ENCODE assay signal across 14 mouse cellular contexts in the genomic region with DNA sequence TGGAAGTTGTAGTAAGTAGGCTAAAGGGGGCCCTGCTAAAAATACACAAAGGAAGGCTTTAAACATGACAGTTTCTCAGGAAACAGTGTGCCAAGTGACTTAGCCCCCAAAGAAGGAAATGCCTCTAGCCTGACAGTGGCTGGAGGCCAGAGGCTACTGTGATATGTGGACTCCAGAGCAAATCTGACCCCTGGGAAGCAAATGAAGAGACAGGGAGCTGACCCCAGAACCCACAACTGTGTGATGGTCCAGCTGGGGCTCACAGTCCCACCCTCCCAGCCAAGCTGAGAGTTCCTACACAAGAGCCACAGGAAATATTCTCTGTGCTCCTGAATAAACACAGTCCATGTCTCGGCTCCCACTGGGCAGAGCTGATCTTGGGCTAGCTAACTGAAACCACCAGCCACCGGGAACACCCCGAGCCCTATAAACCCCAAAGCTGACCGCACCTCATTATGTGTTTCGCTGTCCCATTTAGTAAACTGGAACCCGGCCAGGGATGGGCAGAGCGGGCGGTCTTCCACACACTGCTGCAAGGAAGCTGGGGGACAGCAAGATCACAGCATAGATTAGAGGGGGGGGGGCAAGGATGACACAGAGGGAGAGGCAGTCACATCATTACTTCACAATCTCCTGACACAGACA. TPM values are rescaled to one million over a fixed set of nuclear protein-coding genes. Genes with fewer than 3 reads are reported as not detected.
A peak's percentile ranks its signal among the peaks of the same experiment; 100 is the strongest.
DNase-seq lines count a peak whose midpoint lies in the region; ATAC-seq and TF ChIP-seq lines count a peak whose summit lies in the region.
"Had no signal": no experiment of that assay in that cellular context is flagged by ENCODE, and none has a peak within 500 bp of the region (broad histone marks: within the 10 kb centered on the region; RNA-seq: fewer than 3 reads in every experiment).

No protein-coding gene starts in this region.

- H3K27me3 ChIP-seq in heart, embryonic 11.5 days (ENCODE audit: control insufficient read depth, insufficient read depth, low read length): no peaks in the 10 kb centered on the region
- no peaks in the 10 kb centered on the region for H3K27me3 ChIP-seq in thymus, adult 2 months (ENCODE audit: control insufficient read depth, insufficient read depth, low read length)
- H3K27me3 ChIP-seq in midbrain, embryonic 15.5 days (replicated peaks): no peaks in the 10 kb centered on the region

- no peak overlapping the region for H3K27ac ChIP-seq in heart, embryonic 11.5 days (ENCODE audit: low read depth, low read length)
- H3K27ac ChIP-seq in brown adipose tissue, adult 24 weeks (replicated peaks; ENCODE audit: low read depth, low read length): peak overlapping the region; percentile 83
- H3K27ac ChIP-seq in thymus, adult 2 months (ENCODE audit: control insufficient read depth, insufficient read depth, low read length): no peak overlapping the region
- H3K27ac ChIP-seq in midbrain, embryonic 15.5 days: no peak overlapping the region
- H3K27ac ChIP-seq: liver, embryonic 14.5 days had no signal

- WGBS in heart, embryonic 11.5 days (ENCODE audit: insufficient replicate concordance): 88% methylated on average over 8 of the region's 8 CpGs
- WGBS in lung, adult 2 months: 39% methylated on average over 8 of the region's 8 CpGs
- 98% methylated on average over 8 of the region's 8 CpGs for WGBS in thymus, adult 2 months
- WGBS in midbrain, embryonic 15.5 days: 92% methylated on average over 8 of the region's 8 CpGs

- peaks cover 39% of the 10 kb centered on the region for H3K36me3 ChIP-seq in heart, embryonic 11.5 days (ENCODE audit: control insufficient read depth, insufficient read depth, low read length)
- H3K36me3 ChIP-seq in thymus, adult 2 months (ENCODE audit: control insufficient read depth, insufficient read depth, low read length): peaks cover 77% of the 10 kb centered on the region
- H3K36me3 ChIP-seq in midbrain, embryonic 15.5 days (replicated peaks): no peaks in the 10 kb centered on the region

- no peaks in the 10 kb centered on the region for H3K4me1 ChIP-seq in heart, embryonic 11.5 days (ENCODE audit: control insufficient read depth, insufficient read depth, low read length)
- peaks cover 13% of the 10 kb centered on the region for H3K4me1 ChIP-seq in brown adipose tissue, adult 24 weeks (ENCODE audit: control insufficient read depth, insufficient read depth, insufficient read length, low read length)
- H3K4me1 ChIP-seq in lung, adult 2 months (ENCODE audit: control insufficient read depth, insufficient read depth, low read length): peaks cover 13% of the 10 kb centered on the region
- H3K4me1 ChIP-seq in thymus, adult 2 months (replicated peaks; ENCODE audit: control insufficient read depth, insufficient read depth, low read length): no peaks in the 10 kb centered on the region
- H3K4me1 ChIP-seq in midbrain, embryonic 15.5 days: no peaks in the 10 kb centered on the region

- H3K4me3 ChIP-seq in heart, embryonic 11.5 days (ENCODE audit: low read depth, low read length): no peak overlapping the region
- H3K4me3 ChIP-seq in brown adipose tissue, adult 24 weeks (ENCODE audit: insufficient read depth, low read depth, low read length): 0 out of 2 replicates have a peak overlapping the region, but pooled peaks have one; percentile 13
- H3K4me3 ChIP-seq in lung, adult 2 months (replicated peaks; ENCODE audit: extremely low read depth, low read depth, low read length): peak overlapping the region; percentile 52
- no peak overlapping the region for H3K4me3 ChIP-seq in thymus, adult 2 months (ENCODE audit: control insufficient read depth, insufficient read depth, low read length)
- H3K4me3 ChIP-seq in midbrain, embryonic 15.5 days: no peak overlapping the region
- H3K4me3 ChIP-seq: myocyte had no signal

- no peak for TF ChIP-seq POLR2A in lung, adult 2 months (IDR thresholded peaks at IDR 0.05; ENCODE audit: borderline replicate concordance, extremely low read depth, low read depth, low read length)
- no peak for TF ChIP-seq POLR2A in thymus, adult 2 months (IDR thresholded peaks at IDR 0.05; ENCODE audit: control insufficient read depth, extremely low read depth, insufficient read depth, low read length, poor library complexity)

- peak; percentile 29 to 64 for DNase-seq in heart, adult 18-20 months
- DNase-seq in heart, postnatal 10 days: peak; percentile 42 to 56
- no peak for DNase-seq in lung, adult 2 months
- no peak for DNase-seq in cerebellum, postnatal 14 days
- DNase-seq in thymus, adult 2 months: no peak
- DNase-seq: cerebellum, postnatal 10 days; forebrain, postnatal 0 days; right cerebral cortex, postnatal 14 days; thymus, postnatal 14 days had no signal

- H3K9ac ChIP-seq in heart, embryonic 11.5 days (ENCODE audit: low read depth, low read length): no peak overlapping the region
- H3K9ac ChIP-seq in midbrain, embryonic 15.5 days: no peak overlapping the region
- H3K9ac ChIP-seq: forebrain, postnatal 0 days; liver, embryonic 14.5 days had no signal

- H3K9me3 ChIP-seq in heart, embryonic 11.5 days (replicated peaks; ENCODE audit: control insufficient read depth, low read length): no peaks in the 10 kb centered on the region
- no peaks in the 10 kb centered on the region for H3K9me3 ChIP-seq in midbrain, embryonic 15.5 days

- no peak overlapping the region for H3K4me2 ChIP-seq in heart, embryonic 11.5 days
- H3K4me2 ChIP-seq in midbrain, embryonic 15.5 days: no peak overlapping the region

- no peak; the same call in 1 of the 2 replicates for ATAC-seq in heart, embryonic 11.5 days (replicated peaks; ENCODE audit: insufficient number of reproducible peaks, low FRiP score, low TSS enrichment)
- ATAC-seq in midbrain, embryonic 15.5 days (replicated peaks): no peak
- ATAC-seq: forebrain, postnatal 0 days had no signal

- intact Hi-C loops in heart, postnatal 10 days (cut with DNase I): no loop called here

- TF ChIP-seq CTCF in lung, adult 2 months (IDR thresholded peaks at IDR 0.05; ENCODE audit: insufficient read depth, low read length): no peak
- TF ChIP-seq CTCF in thymus, adult 2 months (IDR thresholded peaks at IDR 0.05; ENCODE audit: borderline replicate concordance, control insufficient read depth, extremely low read depth, insufficient read depth, low read length, poor library complexity): no peak

RNA-seq across cellular contexts. Expression of gene Ncaph, which starts 12.0 kb away (rescaled TPM):
- 1 to 10 TPM in 1 of 2 experiments, under 1 TPM in 1; 0.79 to 1.3 TPM for total RNA-seq in heart, adult 18-20 months (2021)
- 62.6 and 65.2 TPM in 2 replicates for polyA plus RNA-seq in heart, embryonic 11.5 days (2014; fragmentation: Nextera tagmentation; extraction: Ambion mirVana)
- polyA plus RNA-seq in brown adipose tissue, adult 24 weeks (2012; ENCODE audit: insufficient read depth, insufficient read length, missing spikeins): 1.0 and 1.5 TPM in 2 replicates
- total RNA-seq in heart, postnatal 10 days (2021): 10 to 100 TPM; 13.7 to 15.2 TPM
- 1.6 and 2.9 TPM in 2 replicates for polyA plus RNA-seq in lung, adult 2 months (2012; rRNA removed)
- 19.1 and 24.1 TPM in 2 replicates for polyA plus RNA-seq in thymus, adult 2 months (2012; rRNA removed)
- polyA plus RNA-seq in midbrain, embryonic 15.5 days (2015; fragmentation: Nextera tagmentation; extraction: Ambion mirVana): 13.1 and 13.9 TPM in 2 replicates

RNA-seq across cellular contexts. Expression of gene Itpripl1, which starts 21.5 kb away (rescaled TPM):
- total RNA-seq in heart, adult 18-20 months (2021): 10 to 100 TPM; 17.3 to 18.3 TPM
- 11.2 TPM in 2 replicates for polyA plus RNA-seq in heart, embryonic 11.5 days (2014; fragmentation: Nextera tagmentation; extraction: Ambion mirVana)
- polyA plus RNA-seq in brown adipose tissue, adult 24 weeks (2012; ENCODE audit: insufficient read depth, insufficient read length, missing spikeins): 2.2 and 3.3 TPM in 2 replicates
- total RNA-seq in heart, postnatal 10 days (2021): 10 to 100 TPM; 14.1 to 15.3 TPM
- 12.8 and 14.6 TPM in 2 replicates for polyA plus RNA-seq in lung, adult 2 months (2012; rRNA removed)
- polyA plus RNA-seq in thymus, adult 2 months (2012; rRNA removed): 24.6 and 25.4 TPM in 2 replicates
- polyA plus RNA-seq in midbrain, embryonic 15.5 days (2015; fragmentation: Nextera tagmentation; extraction: Ambion mirVana): 7.6 and 7.7 TPM in 2 replicates

RNA-seq across cellular contexts. Expression of gene Blvra, which starts 51.2 kb away (rescaled TPM):
- 10 to 100 TPM; 20.3 to 21.1 TPM for total RNA-seq in heart, adult 18-20 months (2021)
- polyA plus RNA-seq in heart, embryonic 11.5 days (2014; fragmentation: Nextera tagmentation; extraction: Ambion mirVana): 41.5 and 43.4 TPM in 2 replicates
- 68.1 and 106 TPM in 2 replicates for polyA plus RNA-seq in brown adipose tissue, adult 24 weeks (2012; ENCODE audit: insufficient read depth, insufficient read length, missing spikeins)
- total RNA-seq in heart, postnatal 10 days (2021): 10 to 100 TPM; 23.0 to 26.1 TPM
- 5.6 and 13.3 TPM in 2 replicates for polyA plus RNA-seq in lung, adult 2 months (2012; rRNA removed)
- 9.1 and 12.1 TPM in 2 replicates for polyA plus RNA-seq in thymus, adult 2 months (2012; rRNA removed)
- 27.3 and 28.2 TPM in 2 replicates for polyA plus RNA-seq in midbrain, embryonic 15.5 days (2015; fragmentation: Nextera tagmentation; extraction: Ambion mirVana)

Comparison
In these comparisons a context has a peak if more than half of its experiments do, and no peak if none do; other contexts are left out.
1. DNase-seq: peak in heart, adult 18-20 months (2 of 2) and heart, postnatal 10 days (2 of 2); none in lung, adult 2 months (single experiment), cerebellum, postnatal 14 days (0 of 2) and thymus, adult 2 months (single experiment).
2. H3K4me3 ChIP-seq: peak in brown adipose tissue, adult 24 weeks (single experiment) and lung, adult 2 months (single experiment); none in heart, embryonic 11.5 days (single experiment), thymus, adult 2 months (single experiment) and midbrain, embryonic 15.5 days (single experiment).